Mouse (Mus musculus) embryo, embryonic 9.5 days (tissue): ENCODE data around the gene Crtc1.

Experiments
- DNase-seq: peaks from one replicate; pipeline ENCODE4 v3.0.0-alpha.2; 2017; ENCODE audit errors: extremely low spot score

Crtc1 gene

DNA sequence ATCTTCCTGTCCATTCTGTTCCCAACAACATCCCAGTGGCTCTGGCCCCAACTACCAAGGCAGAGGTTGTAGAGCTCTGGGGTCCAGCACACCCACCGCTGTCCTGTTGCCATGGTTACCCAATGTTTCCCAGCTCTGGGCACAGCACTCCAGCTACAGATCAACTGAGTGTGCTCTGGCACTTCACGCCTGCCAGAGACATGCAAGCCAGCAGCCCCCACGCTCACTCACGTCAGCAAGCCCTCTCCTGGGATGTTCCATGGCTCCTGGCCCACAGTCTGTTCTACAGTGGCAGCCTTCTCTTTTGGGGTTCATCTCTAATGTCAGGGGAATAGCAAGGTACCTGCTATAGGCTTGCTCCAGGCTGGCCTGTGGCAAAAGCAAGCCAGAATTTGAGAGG is 23.9 kb upstream of the Crtc1 start:
- no peak for DNase-seq

DNA sequence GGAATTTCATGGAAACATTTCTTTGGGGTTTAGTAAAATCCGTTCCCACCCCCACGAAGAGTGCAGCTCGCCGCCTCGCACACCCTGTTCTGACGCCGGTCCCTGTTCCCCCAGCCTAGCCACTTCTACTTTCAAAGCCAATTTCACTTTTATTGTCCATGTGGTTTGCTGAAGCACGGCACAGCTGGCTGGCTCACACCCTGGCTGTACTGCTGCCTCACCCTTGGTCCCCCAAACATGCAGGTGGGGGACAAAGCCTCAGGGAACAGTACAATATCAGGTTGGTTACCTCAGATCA is 23.1 kb upstream of the Crtc1 start:
- no peak for DNase-seq

DNA sequence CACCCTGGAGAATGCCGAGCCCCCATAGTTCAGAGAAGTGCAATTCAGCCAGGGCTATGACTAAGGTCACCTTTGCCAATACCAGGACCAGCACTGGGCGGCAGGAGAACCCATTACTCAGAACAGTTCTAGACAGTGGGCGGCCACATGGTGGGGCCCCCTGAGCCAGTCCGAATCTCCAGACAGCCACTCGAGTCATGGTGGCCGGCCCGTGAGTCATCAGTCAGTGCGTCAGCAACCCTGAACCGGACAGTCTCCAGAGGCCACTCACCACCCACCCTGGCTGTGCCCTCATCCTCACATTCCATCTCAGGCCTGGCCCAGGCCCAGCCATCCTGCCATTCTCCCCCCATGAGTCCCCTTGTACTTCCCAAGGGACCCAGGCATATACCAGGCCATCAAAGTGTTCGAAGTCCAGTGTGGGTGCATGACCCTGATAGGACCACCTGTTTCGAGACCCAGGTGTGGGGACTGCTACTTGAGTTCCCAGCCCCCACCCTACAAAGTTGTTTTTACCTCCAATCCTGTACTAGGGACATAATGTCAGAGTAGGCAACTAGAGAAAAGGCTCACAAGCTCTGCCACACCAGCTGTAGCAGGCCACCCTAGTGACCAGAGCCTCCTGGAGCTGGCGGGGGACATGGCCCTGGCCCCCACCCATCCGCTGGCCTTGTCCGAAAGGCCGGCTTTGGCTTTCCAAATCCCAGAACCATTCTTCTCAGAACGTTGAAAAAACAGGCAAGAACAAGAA is 22.6 kb upstream of the Crtc1 start:
- no peak for DNase-seq

DNA sequence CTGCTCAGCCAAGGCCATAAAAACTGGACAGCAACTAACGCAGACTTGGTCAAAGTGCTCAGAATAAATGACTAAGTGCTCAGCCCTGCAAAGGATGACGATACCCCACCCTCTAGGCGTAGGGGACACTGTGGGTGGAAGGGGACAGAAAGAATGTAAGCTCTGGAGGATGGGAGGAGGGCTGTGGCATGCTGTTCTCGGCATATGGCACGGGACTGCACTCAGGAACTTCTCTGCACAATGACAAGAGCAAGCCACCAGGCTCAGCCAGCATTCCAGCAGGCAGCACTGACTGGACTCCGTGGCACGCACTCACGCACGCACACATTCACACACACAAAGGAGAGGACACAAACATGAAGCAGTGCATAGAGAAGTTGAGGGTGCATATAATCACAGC is 21.2 kb upstream of the Crtc1 start:
- no peak for DNase-seq

DNA sequence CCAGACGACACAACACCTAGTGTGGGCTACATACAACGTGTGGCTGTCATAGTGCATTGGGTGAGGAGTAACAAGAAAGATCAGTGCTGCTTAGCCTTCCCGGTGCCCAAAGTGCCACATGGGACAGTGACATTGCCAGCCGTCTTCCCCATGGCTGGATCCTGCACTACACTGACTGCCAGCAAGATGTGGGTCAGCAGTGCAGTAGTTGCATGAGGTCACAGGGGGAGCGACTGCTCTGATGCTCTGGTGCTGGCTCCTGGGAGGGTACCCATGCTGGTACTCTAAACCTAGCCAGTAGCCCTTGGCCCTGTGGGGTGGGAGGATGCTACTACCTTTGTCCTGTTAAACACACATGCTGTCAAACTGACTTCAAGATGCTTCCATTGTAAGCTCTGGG is 20.8 kb upstream of the Crtc1 start:
- DNase-seq = no peak

DNA sequence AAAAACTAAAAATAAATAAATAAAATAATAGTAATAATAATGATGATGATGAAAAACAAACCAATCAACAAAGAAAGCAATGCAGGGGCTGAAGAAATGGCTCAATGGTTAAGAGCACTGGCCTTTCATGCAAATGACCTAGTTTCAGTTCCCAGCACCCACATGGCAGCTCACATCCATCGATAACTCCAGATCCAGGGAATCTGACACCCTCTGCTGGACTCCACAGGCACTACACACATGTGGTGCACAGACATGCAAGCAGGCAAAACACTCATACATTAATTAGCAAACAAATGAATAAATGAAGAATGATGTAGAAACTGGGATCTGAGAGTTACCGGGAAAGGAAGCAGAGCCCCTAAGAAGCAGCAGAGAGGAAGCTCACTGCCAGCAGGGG is 20.3 kb upstream of the Crtc1 start:
- no peak for DNase-seq

DNA sequence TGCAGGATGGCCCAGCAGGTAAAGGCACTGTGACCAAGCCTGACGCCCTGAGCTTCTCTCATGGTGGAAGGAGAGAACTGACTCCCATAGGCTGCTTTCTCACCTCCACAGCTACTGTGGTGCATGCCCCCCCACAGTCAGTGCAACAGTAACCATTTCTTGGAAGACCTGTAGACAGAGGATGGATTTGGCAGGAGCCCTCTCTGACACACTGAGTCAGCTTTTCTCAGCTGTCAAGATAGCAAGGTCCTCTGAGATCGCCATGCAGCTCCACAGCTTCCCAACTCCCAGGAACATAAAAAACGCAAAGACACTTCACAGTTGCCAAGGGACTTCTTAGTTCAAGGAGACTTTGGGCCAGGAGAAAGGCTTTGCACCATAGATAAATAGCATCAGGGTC is 19.1 kb upstream of the Crtc1 start:
- no peak for DNase-seq

DNA sequence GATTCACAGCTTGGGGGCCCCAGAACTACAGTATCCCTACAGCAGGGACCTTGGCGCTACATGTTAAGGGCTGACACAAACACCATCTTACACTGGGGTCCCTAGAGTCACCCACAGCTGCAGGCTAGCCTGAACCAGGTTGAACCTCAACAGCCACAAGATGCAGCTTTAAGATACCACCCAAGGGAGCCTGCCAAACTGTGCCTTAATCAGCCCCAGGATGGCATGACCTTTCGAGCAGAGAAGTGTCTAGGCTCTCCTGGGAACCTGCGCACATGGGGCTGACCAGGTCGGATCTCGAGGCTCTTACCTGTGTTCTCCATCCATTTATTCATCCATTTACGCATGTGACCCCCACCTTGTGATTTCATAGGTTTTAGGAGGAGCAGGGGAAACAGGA is 18.5 kb upstream of the Crtc1 start:
- no peak for DNase-seq

DNA sequence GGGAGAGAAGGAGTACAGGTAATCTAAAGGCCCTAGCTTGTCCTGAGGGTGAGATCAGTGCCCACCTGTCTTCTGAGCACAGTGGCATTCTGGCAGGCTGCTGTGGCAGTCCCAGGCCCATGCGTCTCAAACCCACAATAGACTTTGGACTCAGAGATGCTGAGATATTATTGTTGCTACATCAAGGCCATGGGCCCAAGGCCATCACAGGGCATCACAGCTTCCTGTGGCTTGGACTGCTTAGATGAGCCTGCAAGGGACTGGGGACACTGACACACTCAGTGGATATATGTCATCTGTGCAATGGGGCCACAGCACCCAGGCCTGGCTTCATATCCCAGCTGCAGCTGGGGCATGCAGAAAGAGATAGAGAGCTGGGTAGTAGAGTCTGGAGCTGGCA is 17.6 kb upstream of the Crtc1 start:
- DNase-seq = no peak

DNA sequence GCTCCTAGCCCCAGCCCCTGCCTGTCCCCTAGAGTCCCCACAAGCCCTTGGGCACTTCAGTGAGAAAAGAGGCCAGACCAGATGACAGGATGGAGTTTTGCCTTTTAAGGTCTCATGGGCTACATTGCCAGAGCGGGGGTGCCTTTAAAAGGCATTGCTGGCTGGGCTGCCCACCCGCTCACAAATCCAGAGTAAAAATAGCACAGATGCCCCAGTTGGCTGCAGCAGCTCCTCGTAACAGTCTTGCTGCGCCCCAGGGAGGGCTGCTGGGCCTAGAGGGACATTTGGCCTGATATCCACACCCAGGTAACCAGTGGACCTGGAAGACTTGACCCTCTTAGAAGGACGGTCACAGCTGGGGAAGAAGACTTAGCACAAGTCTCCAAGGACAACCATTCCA is 14.5 kb upstream of the Crtc1 start:
- no peak for DNase-seq

DNA sequence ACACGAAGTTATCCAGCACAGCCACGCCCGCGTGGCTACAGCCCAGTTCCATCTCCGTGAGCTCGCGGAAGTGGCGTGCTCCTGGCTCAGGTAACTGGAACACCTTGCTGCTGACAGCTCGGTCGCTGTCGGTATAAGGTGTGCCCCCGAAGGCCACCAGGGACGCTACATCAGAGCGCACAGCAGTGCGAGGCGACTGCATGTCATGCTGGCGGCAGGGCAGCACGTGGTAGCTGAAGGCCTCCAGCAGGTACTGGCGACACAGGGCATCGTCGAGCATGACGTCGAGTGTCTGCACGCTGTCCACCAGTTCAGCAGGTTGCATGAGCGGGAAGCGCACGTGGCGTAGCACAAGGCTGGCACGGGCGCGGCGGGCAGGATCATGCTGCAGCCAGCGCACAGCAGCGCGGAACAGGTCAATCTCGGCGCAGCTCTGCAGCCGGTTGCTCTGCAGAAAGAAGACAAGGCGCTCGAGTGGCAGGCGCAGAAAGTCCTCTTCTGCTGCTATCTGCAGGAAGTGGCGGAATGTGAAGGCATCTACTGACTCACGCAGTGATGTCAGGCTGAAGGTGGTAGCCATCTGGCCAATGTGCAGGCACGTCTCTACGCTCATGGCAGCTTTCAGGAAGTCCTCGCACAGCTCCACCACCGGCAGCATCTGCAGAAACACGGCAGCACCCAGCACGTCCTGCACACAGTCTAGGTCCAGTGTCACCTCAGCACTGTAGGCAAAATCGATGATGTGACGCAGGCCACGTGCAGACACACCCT is 13.0 kb upstream of the Crtc1 start:
- DNase-seq = no peak

DNA sequence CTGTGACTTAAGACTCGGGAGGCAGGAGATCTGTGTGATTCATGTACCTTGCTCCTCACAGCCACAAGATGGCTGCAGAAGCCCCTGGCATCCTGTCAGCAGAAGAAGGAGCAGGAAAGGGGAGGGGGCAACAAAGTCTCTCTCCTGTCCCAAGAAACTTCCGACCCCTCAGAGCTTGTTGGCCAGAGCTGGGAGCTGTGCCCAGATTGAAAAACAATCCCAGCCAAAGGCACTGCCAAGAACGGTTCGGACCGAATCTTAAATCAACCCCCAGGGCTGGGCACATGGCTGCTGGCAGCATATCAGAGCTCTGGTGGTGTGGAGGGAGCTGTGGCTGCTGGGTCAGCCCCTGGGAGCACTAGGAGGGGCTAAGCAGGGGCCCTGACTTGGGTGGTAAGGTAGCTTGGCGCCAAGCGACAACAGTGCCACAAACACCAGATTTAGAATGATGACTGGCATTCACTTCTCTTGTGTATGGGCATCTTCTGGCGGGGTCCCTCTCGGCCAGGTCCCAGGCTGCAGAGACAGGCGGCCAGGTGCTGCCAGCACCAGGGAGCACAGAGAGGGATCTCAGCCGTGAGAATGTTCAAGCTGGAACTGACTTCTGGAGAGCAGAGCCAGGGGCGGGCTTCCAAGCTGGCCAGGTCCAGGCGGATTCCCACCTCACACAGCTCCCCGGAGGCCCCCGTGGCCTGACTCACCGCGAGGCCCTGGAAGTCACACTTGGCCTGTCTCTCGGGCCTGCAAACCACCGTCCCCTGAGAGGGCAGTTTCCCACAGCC is 8.5 kb upstream of the Crtc1 start:
- no peak for DNase-seq

DNA sequence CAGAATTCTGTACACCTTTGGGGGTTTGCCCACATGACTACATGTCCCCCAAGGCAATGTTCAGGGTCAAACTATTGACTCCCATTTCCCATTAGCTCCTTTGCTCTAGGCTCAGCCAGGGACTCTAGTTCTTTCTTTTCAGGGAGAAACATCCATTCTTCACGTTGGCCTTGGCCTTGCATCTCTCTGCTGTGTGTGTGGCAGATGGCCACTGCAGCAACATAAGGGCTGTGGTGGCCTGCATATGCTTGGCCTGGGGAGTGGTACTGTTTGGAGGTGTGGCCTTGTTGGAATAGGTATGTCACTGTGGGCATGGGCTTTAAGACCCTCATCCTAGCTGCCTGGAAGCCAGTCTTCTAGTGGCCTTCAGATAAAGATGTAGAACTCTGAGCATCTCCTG is 6.6 kb upstream of the Crtc1 start:
- no peak for DNase-seq

DNA sequence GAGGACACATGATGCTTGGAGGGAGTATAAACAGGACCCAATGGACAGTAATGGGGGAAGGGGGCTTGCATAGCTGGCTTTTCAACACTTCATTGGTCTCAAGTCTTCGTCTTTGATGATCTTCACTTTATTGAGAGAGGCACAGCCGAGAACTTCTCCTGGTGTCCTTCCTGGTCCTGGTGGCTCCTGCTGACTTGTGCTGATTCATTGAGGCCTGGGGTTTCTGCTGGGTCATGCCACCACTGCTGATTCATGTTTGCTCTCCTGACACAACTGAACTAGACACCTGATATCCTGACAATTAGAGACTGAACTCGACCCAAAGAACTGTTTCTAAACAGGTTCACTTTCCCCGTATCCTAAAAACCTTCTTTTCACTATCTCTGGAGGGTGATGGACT is 3.9 kb upstream of the Crtc1 start:
- DNase-seq = no peak

DNA sequence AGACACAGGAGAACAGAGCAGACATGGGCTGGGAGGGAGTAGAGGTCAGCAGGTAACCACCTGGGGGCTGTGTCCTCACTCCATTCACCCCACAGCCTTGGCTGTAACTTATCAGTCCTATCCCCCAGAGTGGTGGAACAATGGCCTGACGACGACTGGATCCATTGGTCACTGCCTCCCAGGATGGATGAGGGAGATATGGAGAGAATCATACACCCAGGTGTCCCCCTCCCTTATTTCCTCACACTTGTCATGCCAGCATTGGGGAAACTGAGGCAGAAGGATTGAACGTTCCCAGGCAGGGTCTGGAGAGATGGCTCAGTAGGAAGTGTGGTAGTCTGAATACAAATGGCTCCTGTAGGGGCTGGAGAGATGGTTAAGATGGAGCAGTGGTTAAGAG is 2.2 kb upstream of the Crtc1 start:
- no peak for DNase-seq

DNA sequence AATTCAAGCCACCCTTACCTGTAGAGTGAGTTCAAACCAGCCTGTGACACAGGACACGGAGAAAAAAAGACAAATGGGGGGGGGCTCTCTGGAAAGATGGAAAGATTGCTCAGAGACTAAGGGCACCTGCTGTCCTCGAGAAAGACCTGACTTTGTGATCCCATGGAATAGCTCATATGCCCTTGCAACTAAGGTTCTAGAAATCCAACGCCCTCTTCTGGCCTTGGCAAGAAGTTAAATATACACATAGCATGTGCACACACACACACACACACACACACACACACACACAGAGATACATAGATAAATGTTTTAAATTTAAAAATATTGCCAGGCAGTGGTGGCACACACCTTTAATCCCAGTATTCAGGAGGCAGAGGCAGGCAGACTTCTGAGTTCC is 867 bp upstream of the Crtc1 start:
- DNase-seq = no peak

DNA sequence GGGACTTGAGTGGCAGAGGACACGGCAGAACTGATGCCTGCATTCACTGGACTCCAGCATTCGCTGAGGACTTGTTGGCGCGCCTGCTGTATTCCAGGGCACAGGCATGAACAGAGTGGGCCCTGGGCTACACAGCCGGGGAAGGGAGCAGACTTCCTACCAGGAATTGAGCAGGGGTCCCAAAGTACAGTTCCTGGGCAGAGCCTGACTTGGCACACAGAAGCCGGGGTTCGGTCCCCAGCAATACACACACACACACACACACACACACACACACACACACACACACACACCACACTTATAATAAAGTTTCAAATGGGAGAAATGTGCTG is 435 bp upstream of the Crtc1 start:
- DNase-seq = no peak

DNA sequence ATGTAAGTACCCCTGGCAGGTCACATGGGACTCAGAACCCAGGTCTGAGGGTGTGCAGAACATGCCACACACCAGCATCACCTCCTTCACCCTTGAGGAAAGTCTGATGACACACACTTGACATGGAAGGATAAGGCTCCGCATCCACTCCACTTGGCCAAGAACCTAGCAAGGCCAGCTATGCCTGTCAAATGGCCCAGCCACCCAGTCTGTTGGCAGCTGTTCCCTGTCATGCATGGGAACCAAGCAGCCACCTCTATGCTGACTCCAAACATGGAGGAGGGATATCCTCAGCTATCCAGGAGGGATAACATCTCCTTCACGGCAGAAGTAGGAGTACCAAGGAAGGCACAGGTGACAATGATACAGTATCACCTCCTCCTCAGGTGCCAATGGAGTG is 956 bp downstream of the Crtc1 start:
- DNase-seq = no peak

DNA sequence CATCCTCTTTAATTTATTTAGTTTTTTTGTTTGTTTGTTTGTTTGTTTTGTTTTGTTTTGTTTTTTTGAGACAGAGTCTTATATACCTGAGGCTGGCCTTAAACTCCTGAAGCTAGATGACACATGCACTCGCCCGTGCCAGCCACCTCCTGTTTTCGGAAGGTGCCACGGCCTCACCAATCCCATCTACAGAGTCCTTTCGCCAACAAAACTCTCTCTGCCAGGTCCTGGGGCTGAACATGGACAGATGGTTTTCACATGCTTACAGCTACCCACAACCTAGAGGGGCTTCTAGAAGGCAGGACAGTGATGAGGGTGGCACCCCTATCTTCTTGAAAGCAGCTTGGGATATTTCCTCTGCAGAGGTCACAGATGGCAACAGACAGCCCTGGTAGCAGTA is 4.2 kb downstream of the Crtc1 start:
- DNase-seq = no peak

DNA sequence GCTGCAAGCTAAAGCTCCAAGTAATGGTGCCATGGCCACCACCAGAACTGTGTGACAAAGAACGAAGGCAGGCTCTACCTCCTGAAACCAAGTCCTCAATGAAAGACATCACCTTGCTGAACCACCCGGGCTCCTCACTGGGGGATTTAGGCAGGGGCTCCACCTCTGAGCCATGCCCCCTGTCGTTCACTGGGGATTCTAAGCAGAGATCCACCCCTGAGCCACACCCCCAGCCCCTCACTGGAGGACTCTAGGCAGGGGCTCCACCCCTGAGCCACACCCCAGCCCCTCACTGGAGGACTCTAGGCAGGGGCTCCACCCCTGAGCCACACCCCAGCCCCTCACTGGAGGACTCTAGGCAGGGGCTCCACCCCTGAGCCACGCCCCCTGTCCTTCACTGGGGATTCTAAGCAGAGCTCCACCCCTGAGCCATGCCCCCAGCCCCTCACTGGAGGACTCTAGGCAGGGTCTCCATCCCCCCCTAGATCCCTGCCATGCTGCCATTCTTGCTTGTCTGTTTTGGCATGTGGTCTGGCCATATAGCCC is 6.3 kb downstream of the Crtc1 start:
- no peak for DNase-seq

DNA sequence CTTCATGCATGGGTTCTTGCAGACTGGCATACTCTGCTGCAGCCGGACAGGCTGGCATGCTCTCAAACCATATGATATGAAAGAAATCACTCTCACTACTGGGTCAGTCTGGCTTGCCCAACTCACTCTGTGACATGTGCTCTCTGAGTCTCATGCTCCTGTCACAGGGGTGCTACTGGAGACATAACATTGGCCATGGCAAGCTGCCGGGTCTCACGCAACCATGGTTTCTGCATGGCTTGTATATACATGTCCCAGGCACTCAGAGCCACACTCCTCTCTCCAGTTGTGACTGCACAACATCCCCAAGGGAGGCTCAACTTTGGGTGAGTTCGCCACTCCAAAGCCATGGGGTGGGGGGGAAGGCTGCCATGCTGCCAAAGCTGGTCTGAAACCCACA is 8.2 kb downstream of the Crtc1 start:
- DNase-seq = no peak

DNA sequence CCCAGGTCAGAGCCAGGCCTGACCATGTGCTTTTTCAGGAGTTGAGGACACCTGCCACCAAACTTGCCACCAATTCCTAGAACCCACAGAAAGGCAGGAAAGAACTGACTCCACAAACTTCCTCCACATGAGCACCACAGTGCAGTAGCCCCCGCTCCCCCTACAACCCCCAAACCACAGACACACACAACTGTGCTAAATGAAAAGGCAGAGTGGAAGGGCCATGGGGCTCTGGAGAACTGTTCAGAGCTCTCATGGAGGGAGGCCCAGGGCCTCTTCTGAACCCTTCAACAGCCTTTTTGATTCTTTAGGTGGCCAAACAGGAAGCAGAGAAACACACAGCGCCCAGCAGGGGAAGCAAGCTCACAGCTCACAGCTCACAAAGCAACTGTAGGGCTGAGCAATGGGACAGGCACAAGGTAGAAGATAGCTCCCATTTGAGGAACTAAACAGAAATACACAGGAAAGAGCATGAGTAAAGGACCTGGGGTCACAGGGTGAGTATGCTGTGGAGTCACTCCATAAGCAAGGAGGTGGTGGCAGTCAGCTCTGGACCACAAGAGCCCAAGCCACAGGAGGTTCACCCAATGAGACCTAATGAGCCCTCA is 13.0 kb downstream of the Crtc1 start:
- no peak for DNase-seq

DNA sequence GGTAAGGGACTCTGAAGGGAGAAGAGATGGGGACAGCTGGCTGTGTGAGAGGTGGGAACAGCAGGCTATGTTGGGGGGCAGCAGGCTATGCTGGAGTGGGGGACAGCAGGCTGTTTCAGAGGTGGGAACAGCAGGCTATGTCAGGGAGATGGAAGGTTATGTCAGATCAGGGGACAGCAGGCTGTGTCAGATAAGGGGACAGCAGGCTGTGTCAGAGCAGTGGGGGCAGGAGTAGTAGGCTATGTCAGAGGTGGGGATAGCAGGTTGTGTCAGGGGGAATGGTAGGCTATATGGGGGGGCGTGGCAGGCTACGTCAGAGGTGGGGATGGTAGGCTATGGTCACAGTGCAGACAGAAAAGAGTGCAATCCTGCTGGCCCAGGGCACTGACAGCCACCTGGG is 16.7 kb downstream of the Crtc1 start:
- no peak for DNase-seq
